In the genomic region with DNA sequence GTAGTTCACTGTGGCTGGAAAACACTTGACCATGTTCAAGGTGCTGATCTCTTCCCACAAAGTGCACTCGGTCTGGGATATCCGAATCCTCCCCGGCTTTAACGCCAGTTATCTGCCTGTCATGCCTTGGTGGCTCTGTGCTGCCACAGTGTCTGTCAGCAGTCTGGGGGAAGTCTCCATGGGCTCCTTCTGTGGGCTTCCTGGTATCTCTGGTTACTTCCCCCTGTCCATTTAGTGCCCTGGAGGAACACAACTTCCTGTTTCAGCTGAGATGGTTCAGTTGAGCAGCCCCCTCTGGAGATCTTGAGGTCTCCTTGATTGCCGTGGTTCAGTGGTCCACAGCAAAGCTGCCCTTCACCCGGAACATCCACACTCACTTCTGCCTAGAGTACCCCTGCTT, we compare ENCODE assay signal across 13 mouse cellular contexts. TPM values are rescaled to one million over a fixed set of nuclear protein-coding genes. Genes with fewer than 3 reads are reported as not detected.
DNase-seq lines count a peak whose midpoint lies in the region; ATAC-seq and TF ChIP-seq lines count a peak whose summit lies in the region.
"Had no signal": no experiment of that assay in that cellular context is flagged by ENCODE, and none has a peak within 500 bp of the region (broad histone marks: within the 10 kb centered on the region; RNA-seq: fewer than 3 reads in every experiment).

No protein-coding gene starts in this region.

- DNase-seq in kidney, adult 18-20 months = no peak
- DNase-seq in midbrain, embryonic 10.5 days (ENCODE audit: low spot score) = no peak
- no peak for DNase-seq in left cerebral cortex, postnatal 36 days (ENCODE audit: low spot score in 2 of 2)

- no peak overlapping the region for H3K27ac ChIP-seq in kidney, embryonic 15.5 days
- no peak overlapping the region for H3K27ac ChIP-seq in midbrain, embryonic 10.5 days (replicated peaks)
- no peak overlapping the region for H3K27ac ChIP-seq in midbrain, embryonic 13.5 days

- peaks cover 12% of the 10 kb centered on the region for H3K4me1 ChIP-seq in kidney, embryonic 15.5 days
- H3K4me1 ChIP-seq in E14TG2a.4 (replicated peaks; ENCODE audit: low read depth, low read length) = peaks cover 21% of the 10 kb centered on the region
- H3K4me1 ChIP-seq in midbrain, embryonic 10.5 days = peaks cover 6% of the 10 kb centered on the region
- no peaks in the 10 kb centered on the region for H3K4me1 ChIP-seq in midbrain, embryonic 13.5 days (replicated peaks)

- no peaks in the 10 kb centered on the region for H3K36me3 ChIP-seq in kidney, embryonic 15.5 days
- H3K36me3 ChIP-seq in E14TG2a.4 (ENCODE audit: insufficient read depth, low read length) = peaks cover 13% of the 10 kb centered on the region
- H3K36me3 ChIP-seq in midbrain, embryonic 10.5 days = no peaks in the 10 kb centered on the region
- H3K36me3 ChIP-seq in midbrain, embryonic 13.5 days = no peaks in the 10 kb centered on the region
- H3K36me3 ChIP-seq: hindbrain, embryonic 10.5 days had no signal

- H3K4me3 ChIP-seq in kidney, embryonic 15.5 days (replicated peaks) = no peak overlapping the region
- H3K4me3 ChIP-seq in E14TG2a.4 (replicated peaks; ENCODE audit: low read length) = 0 out of 2 replicates have a peak overlapping the region, but pooled peaks have one; percentile 70
- H3K4me3 ChIP-seq in midbrain, embryonic 10.5 days = no peak overlapping the region
- no peak overlapping the region for H3K4me3 ChIP-seq in midbrain, embryonic 13.5 days (replicated peaks)

- peak overlapping the region; percentile 65; the same call in 1 of the 2 replicates for H3K4me2 ChIP-seq in kidney, embryonic 15.5 days
- H3K4me2 ChIP-seq in midbrain, embryonic 13.5 days (replicated peaks) = no peak overlapping the region; the same call in 1 of the 2 replicates

- intact Hi-C loops in left cerebral cortex, postnatal 36 days (cut with DNase I) = no loop called here

- H3K9me3 ChIP-seq in kidney, embryonic 15.5 days (replicated peaks) = no peaks in the 10 kb centered on the region
- no peaks in the 10 kb centered on the region for H3K9me3 ChIP-seq in E14TG2a.4 (ENCODE audit: low read length)
- no peaks in the 10 kb centered on the region for H3K9me3 ChIP-seq in midbrain, embryonic 10.5 days (replicated peaks)
- no peaks in the 10 kb centered on the region for H3K9me3 ChIP-seq in midbrain, embryonic 13.5 days
- H3K9me3 ChIP-seq: hindbrain, embryonic 10.5 days had no signal

- no peaks in the 10 kb centered on the region for H3K27me3 ChIP-seq in kidney, embryonic 15.5 days
- H3K27me3 ChIP-seq in E14TG2a.4 (ENCODE audit: insufficient read depth, low read length) = peaks cover 12% of the 10 kb centered on the region
- H3K27me3 ChIP-seq in midbrain, embryonic 10.5 days (ENCODE audit: low read depth, poor library complexity, severe bottlenecking) = peaks cover 18% of the 10 kb centered on the region
- H3K27me3 ChIP-seq in midbrain, embryonic 13.5 days = 0 out of 2 replicates have a peak, but pooled peaks cover 6% of the 10 kb centered on the region

- ATAC-seq in kidney, embryonic 15.5 days (replicated peaks; ENCODE audit: low FRiP score) = 0 out of 2 replicates have a peak, but pooled peaks have one; percentile 27
- peak; percentile 88 for ATAC-seq in common myeloid progenitor, adult 5-6 weeks (replicated peaks; ENCODE audit: low read depth, poor library complexity, severe bottlenecking)
- ATAC-seq in megakaryocyte, adult 5-6 weeks (ENCODE audit: poor library complexity, severe bottlenecking) = peak; percentile 93
- ATAC-seq in midbrain, embryonic 13.5 days = no peak

- no peak for TF ChIP-seq CTCF in E14TG2a.4 (conservative IDR thresholded peaks at IDR 0.05; ENCODE audit: low read length)

- 51% methylated on average over 6 of the region's 6 CpGs for WGBS in kidney, embryonic 15.5 days
- 84% methylated on average over 6 of the region's 6 CpGs for WGBS in midbrain, embryonic 10.5 days
- WGBS in midbrain, embryonic 13.5 days = 82% methylated on average over 6 of the region's 6 CpGs

- no peak overlapping the region for H3K9ac ChIP-seq in kidney, embryonic 15.5 days
- no peak overlapping the region for H3K9ac ChIP-seq in midbrain, embryonic 13.5 days (replicated peaks)

RNA-seq across cellular contexts. Expression of a gene that starts 14.9 kb away (rescaled TPM):
- polyA plus RNA-seq in kidney, embryonic 15.5 days (2015; fragmentation: Nextera tagmentation; extraction: Ambion mirVana) = 2.1 and 2.8 TPM in 2 replicates
- total RNA-seq in common myeloid progenitor, adult 5-6 weeks (2017) = 19.8 and 22.1 TPM in 2 replicates
- 18.4 and 21.4 TPM in 2 replicates for total RNA-seq in megakaryocyte, adult 5-6 weeks (2015)
- 12.1 and 14.5 TPM in 2 replicates for total RNA-seq in megakaryocyte, adult 5-6 weeks (2017)
- 0.30 and 0.53 TPM in 2 replicates for polyA plus RNA-seq in midbrain, embryonic 10.5 days (2016; fragmentation: Nextera tagmentation; extraction: Ambion mirVana)
- under 1 TPM; 0.39 to 0.86 TPM for total RNA-seq in left cerebral cortex, postnatal 36 days (2021)
- polyA plus RNA-seq in midbrain, embryonic 13.5 days (2015; fragmentation: Nextera tagmentation; extraction: Ambion mirVana) = 0.46 and 0.51 TPM in 2 replicates

RNA-seq across cellular contexts. Expression of a gene that starts 19.8 kb away (rescaled TPM):
- 26.7 and 27.9 TPM in 2 replicates for polyA plus RNA-seq in kidney, embryonic 15.5 days (2015; fragmentation: Nextera tagmentation; extraction: Ambion mirVana)
- total RNA-seq in common myeloid progenitor, adult 5-6 weeks (2017) = 28.3 and 49.4 TPM in 2 replicates
- 21.1 and 22.3 TPM in 2 replicates for total RNA-seq in megakaryocyte, adult 5-6 weeks (2015)
- total RNA-seq in megakaryocyte, adult 5-6 weeks (2017) = 26.4 and 28.9 TPM in 2 replicates
- 24.4 and 28.4 TPM in 2 replicates for polyA plus RNA-seq in midbrain, embryonic 10.5 days (2016; fragmentation: Nextera tagmentation; extraction: Ambion mirVana)
- total RNA-seq in left cerebral cortex, postnatal 36 days (2021) = 10 to 100 TPM; 23.9 to 25.2 TPM
- polyA plus RNA-seq in midbrain, embryonic 13.5 days (2015; fragmentation: Nextera tagmentation; extraction: Ambion mirVana) = 25.4 and 26.3 TPM in 2 replicates

RNA-seq across cellular contexts. Expression of a gene that starts 20.4 kb away (rescaled TPM):
- 0.55 and 1.4 TPM in 2 replicates for polyA plus RNA-seq in kidney, embryonic 15.5 days (2015; fragmentation: Nextera tagmentation; extraction: Ambion mirVana)
- 0.41 TPM in 1 of 2 replicates, not detected in the other for total RNA-seq in common myeloid progenitor, adult 5-6 weeks (2017)
- total RNA-seq in megakaryocyte, adult 5-6 weeks (2015) = not detected in 2 replicates
- not detected in 2 replicates for total RNA-seq in megakaryocyte, adult 5-6 weeks (2017)
- polyA plus RNA-seq in midbrain, embryonic 10.5 days (2016; fragmentation: Nextera tagmentation; extraction: Ambion mirVana) = 0.44 and 0.68 TPM in 2 replicates
- total RNA-seq in left cerebral cortex, postnatal 36 days (2021) = 1 to 10 TPM in 1 of 2 experiments, not detected in 1; 1.5 TPM
- 0.58 and 1.0 TPM in 2 replicates for polyA plus RNA-seq in midbrain, embryonic 13.5 days (2015; fragmentation: Nextera tagmentation; extraction: Ambion mirVana)
- total RNA-seq: gastrocnemius, adult 18-20 months had no signal
- polyA plus RNA-seq: large intestine, adult 2 months had no signal

RNA-seq across cellular contexts. Expression of a gene that starts 32.6 kb away (rescaled TPM):
- polyA plus RNA-seq in kidney, embryonic 15.5 days (2015; fragmentation: Nextera tagmentation; extraction: Ambion mirVana) = 0.22 and 0.31 TPM in 2 replicates
- total RNA-seq in common myeloid progenitor, adult 5-6 weeks (2017) = 0.37 and 0.82 TPM in 2 replicates
- total RNA-seq in megakaryocyte, adult 5-6 weeks (2015) = 0.39 TPM in 1 of 2 replicates, not detected in the other
- total RNA-seq in megakaryocyte, adult 5-6 weeks (2017) = 0.08 TPM in 1 of 2 replicates, not detected in the other
- polyA plus RNA-seq in midbrain, embryonic 10.5 days (2016; fragmentation: Nextera tagmentation; extraction: Ambion mirVana) = 0.09 and 0.15 TPM in 2 replicates
- not detected for total RNA-seq in left cerebral cortex, postnatal 36 days (2021)
- polyA plus RNA-seq in midbrain, embryonic 13.5 days (2015; fragmentation: Nextera tagmentation; extraction: Ambion mirVana) = 0.28 and 0.31 TPM in 2 replicates
- total RNA-seq: gastrocnemius, adult 18-20 months; midbrain, postnatal 0 days had no signal
- polyA plus RNA-seq: erythroblast, embryonic 14.5 days; large intestine, adult 2 months had no signal

RNA-seq across cellular contexts. Expression of a gene that starts 49.7 kb away (rescaled TPM):
- polyA plus RNA-seq in kidney, embryonic 15.5 days (2015; fragmentation: Nextera tagmentation; extraction: Ambion mirVana) = 1.3 and 1.9 TPM in 2 replicates
- total RNA-seq in common myeloid progenitor, adult 5-6 weeks (2017) = not detected in 2 replicates
- not detected in 2 replicates for total RNA-seq in megakaryocyte, adult 5-6 weeks (2015)
- total RNA-seq in megakaryocyte, adult 5-6 weeks (2017) = not detected in 2 replicates
- 0.83 and 1.0 TPM in 2 replicates for polyA plus RNA-seq in midbrain, embryonic 10.5 days (2016; fragmentation: Nextera tagmentation; extraction: Ambion mirVana)
- total RNA-seq in left cerebral cortex, postnatal 36 days (2021) = not detected
- 5.4 and 5.5 TPM in 2 replicates for polyA plus RNA-seq in midbrain, embryonic 13.5 days (2015; fragmentation: Nextera tagmentation; extraction: Ambion mirVana)
- total RNA-seq: gastrocnemius, adult 18-20 months had no signal
- polyA plus RNA-seq: erythroblast, embryonic 14.5 days had no signal

Comparison
In these comparisons a context has a peak if more than half of its experiments do, and no peak if none do; other contexts are left out.
1. RNA of a gene that starts 14.9 kb away (total RNA-seq): 12.1 to 21.4 TPM in megakaryocyte, adult 5-6 weeks and 19.8 to 22.1 TPM in common myeloid progenitor, adult 5-6 weeks; 0.39 to 0.86 TPM in left cerebral cortex, postnatal 36 days; every median in the first group is over 4 times any median in the second.